9 mouse cellular contexts compared by ENCODE assay signal in genomic region chr9:99345351-99345792, GRCm38 (mm10). TPM values are rescaled to one million over a fixed set of nuclear protein-coding genes. Genes with fewer than 3 reads are reported as not detected.
DNase-seq lines count a peak whose midpoint lies in the region.
"Had no signal": no experiment of that assay in that cellular context is flagged by ENCODE, and none has a peak within 500 bp of the region (broad histone marks: within the 10 kb centered on the region; RNA-seq: fewer than 3 reads in every experiment).

No protein-coding gene starts in this region.

- intact Hi-C loops in left cerebral cortex, postnatal 36 days (cut with DNase I): no loop called here

- DNase-seq in embryo, embryonic 10 days (ENCODE audit: low spot score): peak; percentile 19
- DNase-seq in embryo, embryonic 9.5 days (ENCODE audit: extremely low spot score): no peak
- DNase-seq in frontal cortex, postnatal 36 days (ENCODE audit: low spot score in 2 of 2): peak; percentile 66 to 72
- peak; percentile 56 to 66 for DNase-seq in left cerebral cortex, postnatal 36 days (ENCODE audit: low spot score in 2 of 2)
- DNase-seq in retina, postnatal 1 day: peak; percentile 50
- DNase-seq in thymus, postnatal 4 days: no peak
- no peak for DNase-seq in spleen, postnatal 4 days (ENCODE audit: low spot score in 2 of 2)
- DNase-seq in kidney, adult 18-20 months: no peak
- DNase-seq: thymus, postnatal 36 days had no signal

RNA-seq across cellular contexts. Expression of gene Esyt3, which starts 13.0 kb away (rescaled TPM):
- total RNA-seq in left cerebral cortex, postnatal 36 days (2021): 1 to 10 TPM; 1.1 to 1.2 TPM

Comparison
In these comparisons a context has a peak if more than half of its experiments do, and no peak if none do; other contexts are left out.
1. DNase-seq: peak in embryo, embryonic 10 days (single experiment), frontal cortex, postnatal 36 days (2 of 2), left cerebral cortex, postnatal 36 days (2 of 2) and retina, postnatal 1 day (single experiment); none in embryo, embryonic 9.5 days (single experiment), thymus, postnatal 4 days (single experiment), spleen, postnatal 4 days (0 of 2) and kidney, adult 18-20 months (single experiment).